Mouse (Mus musculus) ovary, postnatal 10 days (tissue): ENCODE measurements around the gene Zbtb24.

Experiments
- DNase-seq: peaks from one replicate; pipeline ENCODE4 v3.0.0; 2022; ENCODE audit warnings: low spot score

Zbtb24 gene

GRCm38 (mm10) chr10:41467325-41467724 lies 17.1 kb downstream of the Zbtb24 start:
- DNase-seq, result no peak

GRCm38 (mm10) chr10:41470693-41471092 lies 20.5 kb downstream of the Zbtb24 start:
- DNase-seq, result no peak

GRCm38 (mm10) chr10:41472534-41472933 lies 22.4 kb downstream of the Zbtb24 start:
- DNase-seq, result no peak

GRCm38 (mm10) chr10:41472962-41473481 lies 22.8 kb downstream of the Zbtb24 start:
- DNase-seq, result no peak

- no peak for DNase-seq
Measured at GRCm38 (mm10) chr10:41473782-41474468, 23.7 kb downstream of the Zbtb24 start.

GRCm38 (mm10) chr10:41474981-41475391 lies 24.8 kb downstream of the Zbtb24 start:
- no peak for DNase-seq

- peak; percentile 40 for DNase-seq
Measured at GRCm38 (mm10) chr10:41476171-41477017, 26.2 kb downstream of the Zbtb24 start, which contains the start of gene Mical1. Gene Mical1 (plus strand): TSS chr10:41476314.

GRCm38 (mm10) chr10:41477018-41477277 lies 26.8 kb downstream of the Zbtb24 start:
- DNase-seq, result no peak

GRCm38 (mm10) chr10:41477278-41478181 lies 27.3 kb downstream of the Zbtb24 start:
- DNase-seq, result no peak

GRCm38 (mm10) chr10:41479961-41480360 lies 29.8 kb downstream of the Zbtb24 start:
- no peak for DNase-seq

GRCm38 (mm10) chr10:41480938-41481880 lies 31.0 kb downstream of the Zbtb24 start:
- DNase-seq, result no peak

GRCm38 (mm10) chr10:41482446-41482845 lies 32.3 kb downstream of the Zbtb24 start:
- DNase-seq, result no peak

GRCm38 (mm10) chr10:41485778-41486177 lies 35.6 kb downstream of the Zbtb24 start:
- DNase-seq, result no peak

GRCm38 (mm10) chr10:41486506-41487170 lies 36.5 kb downstream of the Zbtb24 start:
- DNase-seq, result no peak

GRCm38 (mm10) chr10:41488877-41489276 lies 38.7 kb downstream of the Zbtb24 start:
- no peak for DNase-seq

- no peak for DNase-seq
Measured at GRCm38 (mm10) chr10:41489294-41489693, 39.1 kb downstream of the Zbtb24 start.

GRCm38 (mm10) chr10:41489708-41490517 lies 39.7 kb downstream of the Zbtb24 start, which contains the start of the genes Smpd2 and Ppil6:
Gene Smpd2 (minus strand): TSS chr10:41490369.
Gene Ppil6 (plus strand): TSS chr10:41490439.
- peak; percentile 91 for DNase-seq

- no peak for DNase-seq
Measured at GRCm38 (mm10) chr10:41490518-41490873, 40.3 kb downstream of the Zbtb24 start.

GRCm38 (mm10) chr10:41491111-41491510 lies 40.9 kb downstream of the Zbtb24 start:
- DNase-seq, result no peak

- no peak for DNase-seq
Measured at GRCm38 (mm10) chr10:41500941-41501340, 50.8 kb downstream of the Zbtb24 start.
